Mouse (Mus musculus) erythroblast, embryonic 14.5 days (primary cell): ENCODE data around the gene Mfsd12.

Experiments
- GATA1 ChIP-seq: IDR thresholded peaks from 2 replicates; pipeline ENCODE4 v1.6.1; 2012; ENCODE audit warnings: low read length, inconsistent platforms, mixed read lengths
- TAL1 ChIP-seq: IDR thresholded peaks from 3 replicates; pipeline ENCODE4 v1.6.1; 2012; ENCODE audit warnings: low read length, inconsistent platforms, mixed read lengths

DNA sequence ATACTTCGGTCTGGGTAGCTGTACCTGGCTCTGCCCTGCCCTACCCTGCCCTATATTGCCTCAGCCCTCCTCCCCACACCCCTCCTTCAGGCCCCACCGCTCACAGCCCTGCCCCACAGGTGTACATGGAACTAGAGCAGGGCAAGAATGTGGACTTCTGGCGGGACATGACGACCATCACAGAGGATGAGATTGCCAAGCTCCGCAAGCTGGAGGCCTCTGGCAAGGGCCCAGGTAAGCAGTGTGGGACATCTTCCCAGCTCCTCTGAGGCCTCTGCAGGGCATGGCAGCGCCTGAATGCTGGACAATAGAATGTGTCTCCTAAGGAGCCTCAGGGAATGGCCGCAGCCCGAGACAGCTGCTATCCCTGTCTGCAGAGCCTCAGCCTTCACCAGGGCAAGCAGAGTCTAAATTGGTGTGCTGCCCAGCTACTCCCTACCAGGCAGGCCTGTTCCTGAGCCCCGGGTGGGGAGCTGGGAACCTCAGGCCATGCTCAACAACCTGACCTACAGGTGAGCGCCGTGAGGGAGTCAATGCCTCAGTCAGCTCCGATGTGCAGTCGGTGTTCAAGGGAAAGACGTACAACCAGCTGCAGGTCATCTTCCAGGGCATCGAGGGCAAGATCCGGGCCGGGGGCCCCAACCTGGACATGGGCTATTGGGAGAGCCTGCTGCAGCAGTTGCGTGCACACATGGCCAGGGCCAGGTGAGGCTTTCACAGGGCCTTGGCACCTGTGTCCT, 33.3 kb upstream of the Mfsd12 start:
- TF ChIP-seq GATA1 (no peak), TAL1 (no peak)
